Mouse (Mus musculus): ENCODE results near the gene Gm13199.

Gm13199 gene

GRCm38 (mm10) chr2:5822449-5822848 lies 40.3 kb downstream of the Gm13199 start:
- no peak for DNase-seq (ENCODE audit: low spot score in 2 of 2)

GRCm38 (mm10) chr2:5821264-5821663 lies 41.5 kb downstream of the Gm13199 start:
- DNase-seq (ENCODE audit: low spot score in 2 of 2): no peak
